Mouse (Mus musculus) gastrocnemius, postnatal 14 days (tissue): Measurements from ENCODE around the gene Amigo2. TPM values are rescaled to one million over a fixed set of nuclear protein-coding genes. Genes with fewer than 3 reads are reported as not detected.
A peak's percentile ranks its signal among the peaks of the same experiment; 100 is the strongest.
"Not testable (repeated sequence)": the region's sequence is repeated elsewhere in the genome, so short reads cannot be mapped to it uniquely, and the experiment has no call there.

Experiments
- DNase-seq: peaks from one replicate; pipeline ENCODE4 v3.0.0; 2021; ENCODE audit warnings: mixed read lengths
- intact Hi-C: fragments of 180-260 bp; cut with DNase I; formaldehyde crosslinking; loops from one replicate; pipeline ENCODE4 v1.15.1; 2025; ENCODE audit warnings: low total_unique reads
- total RNA-seq, 2 experiments: library from RNA; stranded (reverse); gene quantifications; 2 replicates each; pipeline ENCODE4 v1.2.3; 2021

Gene Amigo2
- total RNA-seq, 2 experiments from 2014 or later, result 2.3 to 3.3 TPM

- intact Hi-C loops, result loop anchor here (10.0 kb wide), 1 partner anchor 340 kb away; no protein-coding TSS in a partner anchor
- peak; percentile 39 for DNase-seq
Observed at GRCm38 (mm10) chr15:97235183-97235582, 11.9 kb downstream of the Amigo2 start.

- no peak for DNase-seq
- intact Hi-C loops, result loop anchor here (5.0 to 10.0 kb wide), 2 partner anchors 37 to 341 kb away; no protein-coding TSS in a partner anchor
Observed at GRCm38 (mm10) chr15:97234076-97234475, 13.0 kb downstream of the Amigo2 start.

GRCm38 (mm10) chr15:97229494-97230077 is 17.5 kb downstream of the Amigo2 start:
- no peak for DNase-seq
- intact Hi-C loops, result loop anchor here (5.0 to 10.0 kb wide), 2 partner anchors 32 to 345 kb away; no protein-coding TSS in a partner anchor

GRCm38 (mm10) chr15:97224003-97224402 is 23.1 kb downstream of the Amigo2 start:
- DNase-seq, result no peak
- intact Hi-C loops, result no loop called here

- no peak for DNase-seq
- intact Hi-C loops, result no loop called here
Observed at GRCm38 (mm10) chr15:97223431-97223830, 23.7 kb downstream of the Amigo2 start.

- DNase-seq, result no peak
- intact Hi-C loops, result no loop called here
Observed at GRCm38 (mm10) chr15:97216843-97217242, 30.2 kb downstream of the Amigo2 start.

- intact Hi-C loops, result no loop called here
- DNase-seq, result no peak
Observed at GRCm38 (mm10) chr15:97212501-97213477, 34.3 kb downstream of the Amigo2 start.

GRCm38 (mm10) chr15:97209754-97210153 is 37.3 kb downstream of the Amigo2 start:
- DNase-seq, intact Hi-C loops: not testable (repeated sequence)

- no peak for DNase-seq
- intact Hi-C loops, result no loop called here
Observed at GRCm38 (mm10) chr15:97206506-97206905, 40.6 kb downstream of the Amigo2 start.

GRCm38 (mm10) chr15:97205776-97206175 is 41.3 kb downstream of the Amigo2 start:
- intact Hi-C loops, result no loop called here
- DNase-seq, result no peak

GRCm38 (mm10) chr15:97204889-97205288 is 42.2 kb downstream of the Amigo2 start:
- DNase-seq, result no peak
- intact Hi-C loops, result no loop called here

- DNase-seq, result no peak
- intact Hi-C loops, result loop anchor here (5.0 kb wide), 3 partner anchors 36 to 466 kb away; no protein-coding TSS in a partner anchor
Observed at GRCm38 (mm10) chr15:97196644-97197043, 50.4 kb downstream of the Amigo2 start.

GRCm38 (mm10) chr15:97195628-97196027 is 51.5 kb downstream of the Amigo2 start:
- no peak for DNase-seq
- intact Hi-C loops, result loop anchor here (5.0 kb wide), 3 partner anchors 37 to 467 kb away; no protein-coding TSS in a partner anchor

Other genes starting within 250 kb of the Amigo2 start
- gene Slc38a4, start 191.3 kb downstream of the Amigo2 start, total RNA-seq, result 100 to 1,000 TPM; 171 to 183 TPM
- 1 to 10 TPM; 3.7 to 4.1 TPM for gene Pced1b, start 180 bp downstream of the Amigo2 start, total RNA-seq